Comparison of ENCODE assay signal across 8 mouse cellular contexts in genomic region chr6:8209866-8210186, GRCm38 (mm10). TPM values are rescaled to one million over a fixed set of nuclear protein-coding genes. Genes with fewer than 3 reads are reported as not detected.
DNase-seq lines count a peak whose midpoint lies in the region; ATAC-seq lines count a peak whose summit lies in the region.

No protein-coding gene starts in this region.

- H3K9me3 ChIP-seq in neural tube, embryonic 11.5 days (ENCODE audit: control insufficient read depth, low read length) = no peaks in the 10 kb centered on the region
- H3K9me3 ChIP-seq in embryonic facial prominence, embryonic 15.5 days (replicated peaks) = no peaks in the 10 kb centered on the region
- no peaks in the 10 kb centered on the region for H3K9me3 ChIP-seq in hindbrain, embryonic 16.5 days (ENCODE audit: control insufficient read depth, low read length)
- H3K9me3 ChIP-seq in midbrain, embryonic 11.5 days (ENCODE audit: control insufficient read depth, low read length) = no peaks in the 10 kb centered on the region

- ATAC-seq in neural tube, embryonic 11.5 days (ENCODE audit: insufficient read depth, low FRiP score, low TSS enrichment) = no peak
- no peak for ATAC-seq in embryonic facial prominence, embryonic 15.5 days (ENCODE audit: insufficient number of reproducible peaks, low FRiP score, low TSS enrichment, low read depth)
- ATAC-seq in hindbrain, embryonic 16.5 days = no peak
- ATAC-seq in midbrain, embryonic 11.5 days (ENCODE audit: low FRiP score) = peak; percentile 4; the same call in 1 of the 2 replicates

- H3K9ac ChIP-seq in neural tube, embryonic 11.5 days (ENCODE audit: low read length) = peak overlapping the region; percentile 91
- peak overlapping the region; percentile 68 for H3K9ac ChIP-seq in embryonic facial prominence, embryonic 15.5 days
- peak overlapping the region; percentile 94 for H3K9ac ChIP-seq in hindbrain, embryonic 16.5 days (ENCODE audit: low read depth, low read length)
- peak overlapping the region; percentile 80 for H3K9ac ChIP-seq in midbrain, embryonic 11.5 days (ENCODE audit: low read length)

- 13% methylated on average over 10 of the region's 10 CpGs for WGBS in neural tube, embryonic 11.5 days
- 8% methylated on average over 10 of the region's 10 CpGs for WGBS in embryonic facial prominence, embryonic 15.5 days
- 10% methylated on average over 10 of the region's 10 CpGs for WGBS in hindbrain, embryonic 16.5 days
- 14% methylated on average over 10 of the region's 10 CpGs for WGBS in midbrain, embryonic 11.5 days

- H3K27me3 ChIP-seq in neural tube, embryonic 11.5 days (ENCODE audit: control insufficient read depth, insufficient read depth, low read length) = no peaks in the 10 kb centered on the region
- no peaks in the 10 kb centered on the region for H3K27me3 ChIP-seq in embryonic facial prominence, embryonic 15.5 days
- H3K27me3 ChIP-seq in hindbrain, embryonic 16.5 days (replicated peaks; ENCODE audit: control insufficient read depth, insufficient read depth, low read length) = no peaks in the 10 kb centered on the region
- H3K27me3 ChIP-seq in midbrain, embryonic 11.5 days (ENCODE audit: control insufficient read depth, insufficient read depth, low read length) = no peaks in the 10 kb centered on the region

- peaks cover 3% of the 10 kb centered on the region; the same call in 1 of the 2 replicates for H3K4me1 ChIP-seq in neural tube, embryonic 11.5 days (ENCODE audit: control insufficient read depth, insufficient read depth, low read length)
- H3K4me1 ChIP-seq in embryonic facial prominence, embryonic 15.5 days = peaks cover 8% of the 10 kb centered on the region
- peaks cover 9% of the 10 kb centered on the region for H3K4me1 ChIP-seq in hindbrain, embryonic 16.5 days (ENCODE audit: control insufficient read depth, insufficient read depth, low read depth, low read length)
- H3K4me1 ChIP-seq in midbrain, embryonic 11.5 days (ENCODE audit: control insufficient read depth, insufficient read depth, low read length) = peaks cover 7% of the 10 kb centered on the region; the same call in 1 of the 2 replicates

- DNase-seq in neural tube, embryonic 11.5 days (ENCODE audit: low spot score) = no peak
- DNase-seq in neural tube, embryonic 10.5 days (ENCODE audit: extremely low spot score, low spot score) = no peak
- DNase-seq in midbrain, embryonic 11.5 days (ENCODE audit: low spot score, missing footprints) = no peak
- DNase-seq in embryo, embryonic 10.5 days (ENCODE audit: low spot score) = no peak
- no peak for DNase-seq in thymus, postnatal 14 days
- no peak for DNase-seq in gastrocnemius, postnatal 25 days

- no peaks in the 10 kb centered on the region for H3K36me3 ChIP-seq in neural tube, embryonic 11.5 days (ENCODE audit: control insufficient read depth, insufficient read depth, low read length)
- H3K36me3 ChIP-seq in embryonic facial prominence, embryonic 15.5 days = peaks cover 2% of the 10 kb centered on the region
- peaks cover 2% of the 10 kb centered on the region; the same call in 1 of the 2 replicates for H3K36me3 ChIP-seq in hindbrain, embryonic 16.5 days (ENCODE audit: control insufficient read depth, insufficient read depth, low read length)
- H3K36me3 ChIP-seq in midbrain, embryonic 11.5 days (ENCODE audit: control insufficient read depth, insufficient read depth, low read length) = no peaks in the 10 kb centered on the region; the same call in 1 of the 2 replicates

- peak overlapping the region; percentile 84 for H3K4me3 ChIP-seq in neural tube, embryonic 11.5 days (ENCODE audit: low read depth, low read length)
- H3K4me3 ChIP-seq in embryonic facial prominence, embryonic 15.5 days (replicated peaks) = peak overlapping the region; percentile 79
- peak overlapping the region; percentile 85 for H3K4me3 ChIP-seq in hindbrain, embryonic 16.5 days (ENCODE audit: low read length)
- peak overlapping the region; percentile 64 for H3K4me3 ChIP-seq in midbrain, embryonic 11.5 days (ENCODE audit: low read depth, low read length)

- H3K27ac ChIP-seq in neural tube, embryonic 11.5 days (ENCODE audit: low read depth, low read length) = peak overlapping the region; percentile 92
- peak overlapping the region; percentile 92 for H3K27ac ChIP-seq in embryonic facial prominence, embryonic 15.5 days (replicated peaks)
- peak overlapping the region; percentile 93 for H3K27ac ChIP-seq in hindbrain, embryonic 16.5 days (ENCODE audit: low read depth, low read length)
- H3K27ac ChIP-seq in midbrain, embryonic 11.5 days (ENCODE audit: low read depth, low read length) = peak overlapping the region; percentile 82; the same call in 1 of the 2 replicates

- H3K4me2 ChIP-seq in neural tube, embryonic 11.5 days (ENCODE audit: low read depth) = peak overlapping the region; percentile 50
- H3K4me2 ChIP-seq in embryonic facial prominence, embryonic 15.5 days (replicated peaks) = peak overlapping the region; percentile 39
- H3K4me2 ChIP-seq in hindbrain, embryonic 16.5 days (ENCODE audit: low read length) = peak overlapping the region; percentile 66
- peak overlapping the region; percentile 58 for H3K4me2 ChIP-seq in midbrain, embryonic 11.5 days

RNA-seq across cellular contexts. Expression of gene Mios, which starts 0.8 kb away (rescaled TPM):
- 29.5 and 30.0 TPM in 2 replicates for polyA plus RNA-seq in neural tube, embryonic 11.5 days (2014; fragmentation: Nextera tagmentation; extraction: Ambion mirVana)
- 21.4 and 22.9 TPM in 2 replicates for polyA plus RNA-seq in embryonic facial prominence, embryonic 15.5 days (2015; fragmentation: Nextera tagmentation; extraction: Ambion mirVana)
- polyA plus RNA-seq in hindbrain, embryonic 16.5 days (2015; fragmentation: Nextera tagmentation; extraction: Ambion mirVana) = 22.6 and 22.9 TPM in 2 replicates
- polyA plus RNA-seq in midbrain, embryonic 11.5 days (2014; fragmentation: Nextera tagmentation; extraction: Ambion mirVana) = 26.9 and 28.5 TPM in 2 replicates
- total RNA-seq in gastrocnemius, postnatal 25 days (2021) = 10 to 100 TPM; 13.5 to 14.8 TPM

RNA-seq across cellular contexts. Expression of gene Col28a1, which starts 17.4 kb away (rescaled TPM):
- 0.05 and 0.18 TPM in 2 replicates for polyA plus RNA-seq in neural tube, embryonic 11.5 days (2014; fragmentation: Nextera tagmentation; extraction: Ambion mirVana)
- polyA plus RNA-seq in embryonic facial prominence, embryonic 15.5 days (2015; fragmentation: Nextera tagmentation; extraction: Ambion mirVana) = 0.34 and 0.52 TPM in 2 replicates
- 1.5 and 1.7 TPM in 2 replicates for polyA plus RNA-seq in hindbrain, embryonic 16.5 days (2015; fragmentation: Nextera tagmentation; extraction: Ambion mirVana)
- polyA plus RNA-seq in midbrain, embryonic 11.5 days (2014; fragmentation: Nextera tagmentation; extraction: Ambion mirVana) = 0.04 TPM in 1 of 2 replicates, not detected in the other
- 1 to 10 TPM; 1.0 to 1.4 TPM for total RNA-seq in gastrocnemius, postnatal 25 days (2021)

RNA-seq across cellular contexts. Expression of gene Rpa3, which starts 49.1 kb away (rescaled TPM):
- 144 and 157 TPM in 2 replicates for polyA plus RNA-seq in neural tube, embryonic 11.5 days (2014; fragmentation: Nextera tagmentation; extraction: Ambion mirVana)
- polyA plus RNA-seq in embryonic facial prominence, embryonic 15.5 days (2015; fragmentation: Nextera tagmentation; extraction: Ambion mirVana) = 121 and 123 TPM in 2 replicates
- polyA plus RNA-seq in hindbrain, embryonic 16.5 days (2015; fragmentation: Nextera tagmentation; extraction: Ambion mirVana) = 47.5 and 50.4 TPM in 2 replicates
- 187 and 196 TPM in 2 replicates for polyA plus RNA-seq in midbrain, embryonic 11.5 days (2014; fragmentation: Nextera tagmentation; extraction: Ambion mirVana)
- 1 to 10 TPM; 8.6 to 9.7 TPM for total RNA-seq in gastrocnemius, postnatal 25 days (2021)

RNA-seq across cellular contexts. Expression of gene Umad1, which starts 49.3 kb away (rescaled TPM):
- 25.3 and 25.8 TPM in 2 replicates for polyA plus RNA-seq in neural tube, embryonic 11.5 days (2014; fragmentation: Nextera tagmentation; extraction: Ambion mirVana)
- 18.2 and 19.0 TPM in 2 replicates for polyA plus RNA-seq in embryonic facial prominence, embryonic 15.5 days (2015; fragmentation: Nextera tagmentation; extraction: Ambion mirVana)
- polyA plus RNA-seq in hindbrain, embryonic 16.5 days (2015; fragmentation: Nextera tagmentation; extraction: Ambion mirVana) = 61.0 and 62.6 TPM in 2 replicates
- polyA plus RNA-seq in midbrain, embryonic 11.5 days (2014; fragmentation: Nextera tagmentation; extraction: Ambion mirVana) = 28.5 and 30.2 TPM in 2 replicates
- 10 to 100 TPM; 10.2 to 10.4 TPM for total RNA-seq in gastrocnemius, postnatal 25 days (2021)

RNA-seq across cellular contexts. Expression of gene Gm45062, which starts 49.4 kb away (rescaled TPM):
- 18.0 and 18.3 TPM in 2 replicates for polyA plus RNA-seq in neural tube, embryonic 11.5 days (2014; fragmentation: Nextera tagmentation; extraction: Ambion mirVana)
- 8.1 and 8.5 TPM in 2 replicates for polyA plus RNA-seq in embryonic facial prominence, embryonic 15.5 days (2015; fragmentation: Nextera tagmentation; extraction: Ambion mirVana)
- 10.9 and 11.1 TPM in 2 replicates for polyA plus RNA-seq in hindbrain, embryonic 16.5 days (2015; fragmentation: Nextera tagmentation; extraction: Ambion mirVana)
- polyA plus RNA-seq in midbrain, embryonic 11.5 days (2014; fragmentation: Nextera tagmentation; extraction: Ambion mirVana) = 15.6 and 19.9 TPM in 2 replicates
- not detected for total RNA-seq in gastrocnemius, postnatal 25 days (2021)
